17 mouse cellular contexts compared by ENCODE assay signal in the genomic region with DNA sequence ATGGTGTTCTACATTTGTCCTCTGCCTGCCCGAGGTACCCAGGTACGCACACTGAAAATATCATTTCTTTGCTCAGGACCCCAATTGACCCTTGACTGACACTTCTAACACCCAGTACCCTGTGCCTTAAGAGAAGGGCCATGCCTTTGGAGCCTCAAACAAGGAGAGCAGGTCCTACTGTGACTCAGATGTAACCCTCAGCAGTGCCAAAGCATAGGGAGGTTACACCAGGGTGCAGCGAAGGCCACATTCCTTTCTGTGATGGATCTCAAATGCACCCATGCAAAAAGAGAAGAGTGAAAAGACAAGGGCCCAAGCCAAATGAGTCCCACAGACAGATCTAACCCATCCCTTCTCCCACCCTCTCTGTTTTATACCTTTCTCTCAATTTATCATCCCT.
DNase-seq lines count a peak whose midpoint lies in the region; ATAC-seq and TF ChIP-seq lines count a peak whose summit lies in the region.
"Had no signal": no experiment of that assay in that cellular context is flagged by ENCODE, and none has a peak within 500 bp of the region (broad histone marks: within the 10 kb centered on the region; RNA-seq: fewer than 3 reads in every experiment).

No protein-coding gene starts in this region.

- no peaks in the 10 kb centered on the region for H3K27me3 ChIP-seq in stomach, postnatal 0 days (ENCODE audit: control insufficient read depth, insufficient read depth, low read length)
- peaks cover 60% of the 10 kb centered on the region for H3K27me3 ChIP-seq in kidney, embryonic 16.5 days (ENCODE audit: insufficient read depth, low read length)
- H3K27me3 ChIP-seq: forebrain, embryonic 15.5 days had no signal

- no peaks in the 10 kb centered on the region for H3K9me3 ChIP-seq in stomach, postnatal 0 days (ENCODE audit: control insufficient read depth, low read length)
- no peaks in the 10 kb centered on the region for H3K9me3 ChIP-seq in kidney, embryonic 16.5 days (ENCODE audit: low read length)
- H3K9me3 ChIP-seq: embryonic facial prominence, embryonic 10.5 days; embryonic facial prominence, embryonic 12.5 days; forebrain, embryonic 13.5 days; forebrain, embryonic 15.5 days had no signal

- TF ChIP-seq EP300 in stomach, postnatal 0 days (optimal IDR thresholded peaks at IDR 0.05): no peak

- WGBS in stomach, postnatal 0 days: 92% methylated on average over 3 of the region's 3 CpGs
- 85% methylated on average over 3 of the region's 3 CpGs for WGBS in kidney, embryonic 16.5 days

- peaks cover 5% of the 10 kb centered on the region for H3K4me1 ChIP-seq in stomach, postnatal 0 days (replicated peaks; ENCODE audit: control insufficient read depth, insufficient read depth)
- H3K4me1 ChIP-seq in kidney, embryonic 16.5 days (ENCODE audit: insufficient read depth, low read length): peaks cover 27% of the 10 kb centered on the region
- H3K4me1 ChIP-seq: forebrain, embryonic 15.5 days had no signal

- H3K4me3 ChIP-seq in stomach, postnatal 0 days (ENCODE audit: low read depth, low read length): no peak overlapping the region
- no peak overlapping the region for H3K4me3 ChIP-seq in kidney, embryonic 16.5 days (ENCODE audit: low read length)
- H3K4me3 ChIP-seq: embryonic facial prominence, embryonic 10.5 days; embryonic facial prominence, embryonic 12.5 days; forebrain, embryonic 13.5 days; forebrain, embryonic 15.5 days had no signal

- no peak overlapping the region for H3K9ac ChIP-seq in stomach, postnatal 0 days (ENCODE audit: low read length)
- no peak overlapping the region for H3K9ac ChIP-seq in kidney, embryonic 16.5 days (replicated peaks; ENCODE audit: low read length)
- H3K9ac ChIP-seq: embryonic facial prominence, embryonic 12.5 days; forebrain, embryonic 13.5 days; forebrain, embryonic 15.5 days; forebrain, postnatal 0 days had no signal

- TF ChIP-seq CTCF in stomach, postnatal 0 days (IDR thresholded peaks at IDR 0.05; ENCODE audit: low read depth): no peak

- H3K36me3 ChIP-seq in stomach, postnatal 0 days (ENCODE audit: control insufficient read depth, insufficient read depth, low read length): no peaks in the 10 kb centered on the region
- no peaks in the 10 kb centered on the region for H3K36me3 ChIP-seq in kidney, embryonic 16.5 days (ENCODE audit: insufficient read depth, low read length)
- H3K36me3 ChIP-seq: embryonic facial prominence, embryonic 10.5 days; embryonic facial prominence, embryonic 12.5 days; forebrain, embryonic 15.5 days had no signal

- H3K4me2 ChIP-seq in stomach, postnatal 0 days (replicated peaks; ENCODE audit: low read depth): no peak overlapping the region
- no peak overlapping the region for H3K4me2 ChIP-seq in kidney, embryonic 16.5 days (replicated peaks; ENCODE audit: low read depth, low read length)
- H3K4me2 ChIP-seq: embryonic facial prominence, embryonic 12.5 days; forebrain, embryonic 13.5 days; forebrain, embryonic 15.5 days had no signal

- ATAC-seq in stomach, postnatal 0 days (ENCODE audit: low FRiP score, low TSS enrichment): no peak
- ATAC-seq in megakaryocyte-erythroid progenitor cell, adult 5-6 weeks (replicated peaks; ENCODE audit: low FRiP score, low TSS enrichment, poor library complexity, severe bottlenecking): no peak
- no peak for ATAC-seq in kidney, embryonic 16.5 days (ENCODE audit: low FRiP score, low TSS enrichment)
- ATAC-seq: forebrain, embryonic 13.5 days; forebrain, embryonic 15.5 days; forebrain, postnatal 0 days had no signal

- DNase-seq in adrenal gland, adult 2 months: peak; percentile 65
- DNase-seq in adrenal gland, adult 18-20 months (ENCODE audit: low spot score in 2 of 2): no peak
- peak; percentile 28 for DNase-seq in adrenal gland, postnatal 10 days
- DNase-seq in adrenal gland, postnatal 14 days: peak; percentile 56
- no peak for DNase-seq in stomach, postnatal 0 days (ENCODE audit: low spot score)
- DNase-seq: cerebellum, adult 11-12 months; cerebellum, adult 2 months; cerebellum, adult 9-10 months; cerebellum, postnatal 10 days; cerebellum, postnatal 25 days; forebrain, postnatal 0 days had no signal

- H3K27ac ChIP-seq in stomach, postnatal 0 days (replicated peaks): 0 out of 2 replicates have a peak overlapping the region, but pooled peaks have one; percentile 18
- no peak overlapping the region for H3K27ac ChIP-seq in kidney, embryonic 16.5 days (ENCODE audit: low read length)
- H3K27ac ChIP-seq: embryonic facial prominence, embryonic 10.5 days; embryonic facial prominence, embryonic 12.5 days; forebrain, embryonic 13.5 days; forebrain, embryonic 15.5 days had no signal

Comparison
In these comparisons a context has a peak if more than half of its experiments do, and no peak if none do; other contexts are left out.
1. DNase-seq: peak in adrenal gland, adult 2 months (single experiment), adrenal gland, postnatal 10 days (single experiment) and adrenal gland, postnatal 14 days (single experiment); none in adrenal gland, adult 18-20 months (0 of 2) and stomach, postnatal 0 days (single experiment).